Mouse (Mus musculus): ENCODE results near the gene Tmem86a.

Gene Tmem86a

DNA sequence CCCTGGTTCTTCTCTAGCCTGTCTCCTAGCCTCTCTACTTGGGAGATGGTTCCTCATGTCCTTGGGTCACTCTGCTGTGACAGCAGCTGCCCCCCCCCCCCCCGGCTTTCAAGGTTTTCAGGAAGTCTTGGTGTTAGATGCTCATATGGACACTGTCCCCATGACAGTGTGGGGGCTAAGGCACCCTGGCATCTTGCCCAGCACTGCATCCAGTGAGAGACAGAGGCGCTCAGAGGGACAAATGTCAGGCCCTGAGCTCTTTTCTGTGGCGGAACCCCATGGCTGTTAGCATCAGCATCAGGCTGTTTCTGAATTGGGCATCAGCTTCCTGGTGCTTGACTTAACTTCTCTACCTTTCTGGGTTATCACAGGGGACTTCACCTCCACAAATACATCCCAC lies 30.5 kb downstream of the Tmem86a start:
- DNase-seq: no peak

DNA sequence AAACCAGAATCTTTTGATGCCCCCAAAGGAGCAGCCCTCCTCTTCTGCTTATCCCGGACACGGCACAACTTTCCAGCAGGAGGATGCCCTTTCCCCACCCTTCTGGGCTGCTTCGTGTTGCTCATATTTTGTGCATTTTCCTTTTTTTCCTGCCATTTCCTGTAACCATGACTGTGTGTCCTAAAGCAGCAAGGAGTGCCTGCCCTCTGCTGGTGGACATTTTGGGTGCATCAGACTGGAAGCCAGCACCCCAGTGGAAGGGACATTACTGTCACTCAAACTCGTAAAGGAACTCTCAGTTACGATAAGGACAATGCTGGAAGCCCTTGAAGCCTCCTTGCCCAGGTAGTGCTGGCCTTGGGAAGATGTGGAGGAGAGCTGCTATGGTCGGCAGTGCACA lies 30.9 kb downstream of the Tmem86a start:
- peak; percentile 85 for DNase-seq

DNA sequence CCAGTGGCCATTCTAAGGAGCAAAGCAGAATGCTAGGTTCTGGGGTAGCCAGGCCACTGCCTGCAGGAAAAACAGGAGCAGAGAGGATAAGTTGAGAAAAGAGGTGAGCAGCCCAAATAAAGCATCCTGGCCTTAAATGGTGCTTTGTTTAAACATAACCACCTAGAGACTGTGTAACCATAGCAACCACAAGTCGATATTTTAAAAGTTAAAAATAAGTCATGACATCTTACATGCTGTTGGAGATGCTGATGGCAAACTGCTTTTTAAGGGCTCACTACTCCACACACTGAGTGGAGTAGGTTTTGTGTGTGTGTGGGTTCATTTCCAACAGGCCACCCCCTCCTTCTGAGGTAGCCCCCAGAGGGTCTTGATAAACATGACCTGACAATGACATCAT lies 34.7 kb downstream of the Tmem86a start:
- DNase-seq: no peak

DNA sequence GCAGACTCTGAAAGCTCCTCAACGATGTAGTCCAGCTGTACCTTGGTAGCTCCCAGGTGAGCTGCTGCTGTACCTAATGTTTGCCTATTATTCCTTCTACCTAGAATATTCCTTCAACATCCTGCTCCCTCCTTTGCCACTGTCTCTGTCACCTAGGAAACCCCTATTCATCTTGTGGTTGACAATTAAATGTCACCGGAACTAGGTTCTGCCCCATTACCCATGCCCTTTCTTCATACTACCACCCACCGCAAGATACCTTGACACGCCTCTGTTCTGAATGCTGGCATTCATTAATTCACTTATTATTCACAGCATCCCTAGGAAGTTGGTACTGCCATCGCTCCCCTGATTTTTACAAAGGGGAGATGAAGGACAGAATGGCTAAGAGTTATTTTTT lies 43.5 kb downstream of the Tmem86a start:
- DNase-seq: no peak

DNA sequence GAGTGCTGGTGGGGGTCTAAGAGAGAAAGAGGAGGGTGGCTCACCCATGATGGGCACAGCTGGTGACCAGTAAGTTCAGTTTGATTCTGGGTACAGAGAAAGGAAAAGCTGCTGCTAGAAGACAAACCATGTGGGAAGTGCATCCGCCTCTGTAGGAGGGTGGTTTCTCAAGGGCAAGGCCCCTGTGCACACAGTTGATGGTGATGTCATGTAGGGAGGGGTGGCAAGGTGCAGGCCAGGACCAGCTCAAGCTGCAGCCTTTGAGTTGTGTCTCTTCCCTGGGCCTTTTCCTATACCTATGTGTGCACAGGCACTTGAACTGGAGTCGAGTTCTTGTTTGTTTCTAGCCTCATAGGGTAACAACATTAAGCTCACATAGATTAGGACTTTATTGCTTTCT lies 44.6 kb downstream of the Tmem86a start:
- no peak for DNase-seq

DNA sequence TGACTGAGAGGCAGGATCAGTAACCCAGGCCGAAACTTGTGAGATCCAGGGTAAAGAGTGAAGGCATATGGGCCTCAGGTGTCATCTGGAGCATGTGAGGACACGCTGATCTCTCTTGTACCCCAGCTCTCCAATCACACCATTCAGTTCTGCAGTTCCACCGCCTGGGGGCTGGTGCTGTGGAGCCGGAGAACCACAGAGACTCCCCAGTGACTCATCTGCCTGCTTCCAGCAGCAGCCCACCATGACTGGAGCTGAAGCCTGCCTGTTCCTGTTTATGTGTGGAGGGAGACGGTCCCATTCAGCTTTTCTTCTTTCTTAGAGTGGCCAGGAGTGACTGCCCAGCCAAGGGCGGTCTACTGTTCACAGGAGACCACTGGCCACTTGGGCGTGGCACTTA lies 47.6 kb downstream of the Tmem86a start:
- no peak for DNase-seq

DNA sequence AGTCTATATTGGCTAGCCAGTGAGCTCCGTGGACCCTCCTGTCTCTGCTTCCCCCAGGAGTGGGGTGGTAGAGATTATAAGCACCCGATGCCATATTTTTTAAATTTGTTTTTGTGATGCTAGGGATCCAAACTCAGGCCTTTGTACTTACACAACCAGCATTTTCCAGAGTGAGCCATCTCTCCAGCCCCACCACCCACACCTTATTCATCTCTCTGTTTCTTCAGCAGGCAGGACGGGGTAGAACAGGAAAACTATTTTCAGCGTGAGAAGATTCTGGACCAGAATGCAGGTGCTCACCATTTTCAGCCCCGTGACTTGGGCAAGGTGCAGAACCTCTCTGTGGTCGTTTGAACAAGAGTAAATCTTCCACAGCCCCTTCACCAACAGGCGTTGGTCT lies 48.9 kb downstream of the Tmem86a start:
- DNase-seq: no peak

DNA sequence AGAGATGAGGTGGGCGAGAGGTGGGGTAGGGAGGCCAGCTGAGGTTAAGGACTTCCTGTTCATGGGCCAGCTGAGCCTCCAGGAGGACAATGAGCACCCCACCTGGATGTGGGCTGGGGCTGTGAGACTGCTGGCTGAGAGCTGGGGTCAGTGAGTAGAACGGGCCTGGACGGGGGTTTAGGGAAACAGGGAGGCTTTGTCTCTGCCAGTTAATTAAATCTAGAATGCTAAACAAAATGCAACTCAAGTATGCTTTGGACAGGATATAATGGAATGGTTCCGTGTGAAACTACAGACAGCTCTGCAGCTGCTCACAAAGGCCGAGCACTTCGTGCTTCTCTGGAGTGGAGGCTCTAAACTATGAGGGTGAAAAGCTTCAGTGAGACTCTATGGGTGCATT lies 50.2 kb downstream of the Tmem86a start:
- DNase-seq: no peak

DNA sequence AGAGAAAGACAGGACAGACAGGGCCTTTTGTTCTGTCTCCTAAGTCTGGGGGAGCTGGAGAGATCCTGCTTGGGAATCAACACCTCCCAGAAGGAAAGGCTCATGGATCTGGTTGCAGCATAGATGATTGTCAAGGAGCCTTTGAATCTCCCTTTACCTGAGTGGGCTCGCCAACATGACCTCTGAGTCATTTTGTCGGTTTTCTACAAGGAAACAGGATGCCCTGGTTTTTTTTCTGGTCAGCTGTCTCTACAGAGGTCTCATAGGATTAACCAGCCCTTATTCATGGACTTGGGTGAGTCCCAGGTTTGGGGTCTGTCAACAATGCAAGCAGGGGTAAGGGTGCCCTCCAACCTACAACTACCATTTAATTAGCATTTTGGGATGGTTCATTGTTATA lies 52.6 kb downstream of the Tmem86a start:
- no peak for DNase-seq

DNA sequence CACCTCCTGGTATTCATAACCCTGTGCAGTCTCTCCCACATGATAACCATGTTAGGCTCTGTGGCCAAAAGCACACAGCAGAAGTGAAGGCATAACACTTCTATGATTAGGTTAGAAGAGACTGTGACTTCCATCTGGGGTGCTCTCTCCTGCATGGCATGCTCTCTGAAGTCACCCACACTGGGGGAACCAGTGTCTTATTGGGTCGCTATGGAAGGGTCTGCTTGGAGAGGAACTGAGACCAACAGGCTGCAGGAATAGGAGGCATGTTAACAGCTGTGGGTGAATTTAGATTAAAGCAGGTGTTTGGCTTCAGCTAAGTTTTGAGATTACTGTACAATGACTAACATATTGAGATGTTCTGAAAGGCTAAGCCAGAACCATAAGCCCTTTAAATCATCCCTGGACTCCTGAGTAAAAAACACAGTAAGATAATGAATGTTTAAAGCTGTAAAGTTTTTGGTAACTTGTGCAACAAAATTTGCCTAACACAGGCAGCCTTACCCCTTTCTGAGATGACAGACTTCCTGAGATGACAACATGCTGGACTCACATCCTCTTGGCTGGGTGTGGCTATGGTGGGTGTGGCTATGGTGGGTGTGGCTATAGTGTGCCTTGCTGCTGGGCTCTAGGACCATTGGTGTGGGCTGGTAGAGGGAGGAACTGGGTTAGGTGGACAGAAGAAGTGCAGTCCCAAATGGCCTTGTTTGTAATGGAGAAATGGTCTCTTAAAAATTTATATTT lies 53.4 kb downstream of the Tmem86a start:
- peak; percentile 67 for DNase-seq
